Mouse (Mus musculus) embryo, embryonic 11.5 days (tissue): ENCODE measurements around the gene Tbc1d32.
"Not testable (repeated sequence)": the region's sequence is repeated elsewhere in the genome, so short reads cannot be mapped to it uniquely, and the experiment has no call there.

ENCODE experiments used
- DNase-seq: peaks from one replicate; pipeline ENCODE4 v3.0.0-alpha.2; 2012; ENCODE audit warnings: low read depth, low spot score

Gene Tbc1d32

GRCm38 (mm10) chr10:56228568-56229209, at the start of gene Tbc1d32:
Gene Tbc1d32 (minus strand): TSS chr10:56228689.
- DNase-seq: peak; percentile 93

GRCm38 (mm10) chr10:56227771-56228275, 666 bp downstream of the Tbc1d32 start:
- no peak for DNase-seq

- DNase-seq: no peak
Observed at GRCm38 (mm10) chr10:56215797-56216196, 12.7 kb downstream of the Tbc1d32 start.

GRCm38 (mm10) chr10:56210343-56210742, 18.1 kb downstream of the Tbc1d32 start:
- DNase-seq: no peak

GRCm38 (mm10) chr10:56206802-56207404, 21.6 kb downstream of the Tbc1d32 start:
- DNase-seq: no peak

- no peak for DNase-seq
Observed at GRCm38 (mm10) chr10:56204348-56204747, 24.1 kb downstream of the Tbc1d32 start.

GRCm38 (mm10) chr10:56199902-56200301, 28.6 kb downstream of the Tbc1d32 start:
- DNase-seq: no peak

GRCm38 (mm10) chr10:56198691-56199090, 29.8 kb downstream of the Tbc1d32 start:
- DNase-seq: no peak

GRCm38 (mm10) chr10:56194310-56194709, 34.2 kb downstream of the Tbc1d32 start:
- DNase-seq: no peak

- DNase-seq: no peak
Observed at GRCm38 (mm10) chr10:56181727-56182126, 46.8 kb downstream of the Tbc1d32 start.

GRCm38 (mm10) chr10:56173184-56173583, 55.3 kb downstream of the Tbc1d32 start:
- no peak for DNase-seq

- DNase-seq: not testable (repeated sequence)
Observed at GRCm38 (mm10) chr10:56167721-56168120, 60.8 kb downstream of the Tbc1d32 start.

GRCm38 (mm10) chr10:56165758-56166157, 62.7 kb downstream of the Tbc1d32 start:
- no peak for DNase-seq

GRCm38 (mm10) chr10:56164411-56164810, 64.1 kb downstream of the Tbc1d32 start:
- no peak for DNase-seq

GRCm38 (mm10) chr10:56158748-56159147, 69.7 kb downstream of the Tbc1d32 start:
- no peak for DNase-seq

- no peak for DNase-seq
Observed at GRCm38 (mm10) chr10:56158207-56158606, 70.3 kb downstream of the Tbc1d32 start.

- no peak for DNase-seq
Observed at GRCm38 (mm10) chr10:56156956-56157355, 71.5 kb downstream of the Tbc1d32 start.

GRCm38 (mm10) chr10:56148920-56149319, 79.6 kb downstream of the Tbc1d32 start:
- no peak for DNase-seq

- no peak for DNase-seq
Observed at GRCm38 (mm10) chr10:56137191-56137590, 91.3 kb downstream of the Tbc1d32 start.

GRCm38 (mm10) chr10:56129642-56130041, 98.8 kb downstream of the Tbc1d32 start:
- no peak for DNase-seq

- no peak for DNase-seq
Observed at GRCm38 (mm10) chr10:56126972-56127371, 101.5 kb downstream of the Tbc1d32 start.

- DNase-seq: no peak
Observed at GRCm38 (mm10) chr10:56115636-56116180, 112.8 kb downstream of the Tbc1d32 start.
